Mouse (Mus musculus) forebrain, embryonic 14.5 days (tissue): ENCODE data around the gene Ajap1. TPM values are rescaled to one million over a fixed set of nuclear protein-coding genes. Genes with fewer than 3 reads are reported as not detected.

Source experiments
- ATAC-seq: fragments of 200-750 bp; cut with Nextera tagmentation; 2 replicates; pipeline ENCODE4 v1.8.0; 2017; ENCODE audit warnings: mild to moderate bottlenecking, moderate library complexity
- DNase-seq: peaks from one replicate; pipeline ENCODE4 v3.0.0-alpha.2; 2015; ENCODE audit warnings: low spot score
- H3K27ac ChIP-seq: fragments of 300-500 bp; sonication (generic); 2 replicates; pipeline ENCODE4 v1.5.1; 2014; ENCODE audit warnings: low read depth, mild to moderate bottlenecking, control low read depth, low read length, moderate library complexity
- H3K27me3 ChIP-seq: fragments of 300-500 bp; sonication (generic); replicated peaks from 2 replicates; pipeline ENCODE4 v1.6.1; 2014; ENCODE audit warnings: low read length, control low read depth, mixed read lengths; ENCODE audit not compliant: control insufficient read depth, insufficient read depth
- H3K36me3 ChIP-seq: fragments of 300-500 bp; sonication (generic); 2 replicates; pipeline ENCODE4 v1.6.1; 2014; ENCODE audit warnings: low read length, control low read depth; ENCODE audit not compliant: control insufficient read depth, insufficient read depth
- H3K4me1 ChIP-seq: fragments of 300-500 bp; sonication (generic); 2 replicates; pipeline ENCODE4 v1.6.1; 2014; ENCODE audit warnings: antibody characterized with exemption, low read length, control low read depth; ENCODE audit not compliant: control insufficient read depth, insufficient read depth
- H3K4me2 ChIP-seq: fragments of 300-500 bp; sonication (generic); 2 replicates; pipeline ENCODE4 v1.6.1; 2014; ENCODE audit warnings: mild to moderate bottlenecking, control low read depth, low read length
- H3K4me3 ChIP-seq: fragments of 300-500 bp; sonication (generic); 2 replicates; pipeline ENCODE4 v1.5.1; 2014; ENCODE audit warnings: low read depth, low read length, control low read depth
- H3K9ac ChIP-seq: fragments of 300-500 bp; sonication (generic); 2 replicates; pipeline ENCODE4 v1.6.1; 2014; ENCODE audit warnings: mild to moderate bottlenecking, low read length, control low read depth, moderate library complexity
- H3K9me3 ChIP-seq: fragments of 300-500 bp; sonication (generic); replicated peaks from 2 replicates; pipeline ENCODE4 v1.6.1; 2016; ENCODE audit warnings: low read length, control low read depth, mixed read lengths; ENCODE audit not compliant: control insufficient read depth
- WGBS: fragments of 180-500 bp; shearing (Covaris S2); extraction: QIAGEN DNeasy Blood & Tissue Kit; methylation state at CpG from one replicate; pipeline ENCODE4 v1.1.7; 2014; 5-methylcytosine and 5-hydroxymethylcytosine counted together
- polyA plus RNA-seq: library from polyadenylated mRNA; unstranded; fragments of >200 nt; fragmentation: Nextera tagmentation; extraction: Ambion mirVana; gene quantifications from 2 replicates; pipeline ENCODE4 v1.2.1, GENCODE M21; 2014

Ajap1 gene
- polyA plus RNA-seq, 1 experiment from 2014 or later = 3.8 TPM

- Histone ChIP-seq H3K4me2 (no peak overlapping the region), H3K4me1 (peaks cover 5% of the 10 kb centered on the region), H3K27ac (no peak overlapping the region), H3K36me3 (no peaks in the 10 kb centered on the region), H3K4me3 (no peak overlapping the region), H3K27me3 (no peaks in the 10 kb centered on the region), H3K9ac (no peak overlapping the region), H3K9me3 (no peaks in the 10 kb centered on the region)
- 0 out of 2 replicates have a peak, but pooled peaks have one; percentile 15 for ATAC-seq
- WGBS = 44% methylated on average over 9 of the region's 9 CpGs
- DNase-seq = no peak
These were observed 124.9 kb downstream of the Ajap1 start for GRCm38 (mm10) chr4:153357539-153358242.

GRCm38 (mm10) chr4:153356236-153356635 lies 126.4 kb downstream of the Ajap1 start:
- no peak for ATAC-seq

GRCm38 (mm10) chr4:153344999-153345398 lies 137.6 kb downstream of the Ajap1 start:
- H3K27me3 ChIP-seq = no peaks in the 10 kb centered on the region
- ATAC-seq (no peak), DNase-seq (no peak)
- H3K4me1 ChIP-seq = no peaks in the 10 kb centered on the region
- 97% methylated on average over 3 of the region's 3 CpGs for WGBS
- no peak overlapping the region for H3K4me2 ChIP-seq
- H3K9ac ChIP-seq = no peak overlapping the region
- H3K9me3 ChIP-seq = no peaks in the 10 kb centered on the region
- no peaks in the 10 kb centered on the region for H3K36me3 ChIP-seq
- H3K27ac ChIP-seq = no peak overlapping the region
- H3K4me3 ChIP-seq = no peak overlapping the region

More at GRCm38 (mm10) chr4:153356236-153356635, 126.4 kb downstream of the Ajap1 start:
- peaks cover 5% of the 10 kb centered on the region for H3K4me1 ChIP-seq
- DNase-seq = no peak
- no peaks in the 10 kb centered on the region for H3K9me3 ChIP-seq
- WGBS = 85% methylated on average over 4 of the region's 4 CpGs
- H3K27ac ChIP-seq = no peak overlapping the region
- H3K4me2 ChIP-seq = no peak overlapping the region
- H3K9ac ChIP-seq = no peak overlapping the region
- no peaks in the 10 kb centered on the region for H3K27me3 ChIP-seq
- no peak overlapping the region for H3K4me3 ChIP-seq
- no peaks in the 10 kb centered on the region for H3K36me3 ChIP-seq

- no peak overlapping the region for H3K27ac ChIP-seq
- H3K4me3 ChIP-seq = no peak overlapping the region
- H3K9me3 ChIP-seq = no peaks in the 10 kb centered on the region
- H3K9ac ChIP-seq = no peak overlapping the region
- H3K4me1 ChIP-seq = no peaks in the 10 kb centered on the region
- no peak for ATAC-seq
- H3K4me2 ChIP-seq = no peak overlapping the region
- H3K36me3 ChIP-seq = no peaks in the 10 kb centered on the region
- no peak for DNase-seq
- no peaks in the 10 kb centered on the region for H3K27me3 ChIP-seq
These were observed 141.7 kb downstream of the Ajap1 start for GRCm38 (mm10) chr4:153340887-153341286.

GRCm38 (mm10) chr4:153335301-153335799 lies 147.3 kb downstream of the Ajap1 start:
- DNase-seq (peak; percentile 58), ATAC-seq (no peak)
- Histone ChIP-seq H3K4me1 (no peaks in the 10 kb centered on the region), H3K27me3 (no peaks in the 10 kb centered on the region), H3K4me3 (no peak overlapping the region), H3K9ac (no peak overlapping the region), H3K4me2 (no peak overlapping the region), H3K27ac (no peak overlapping the region), H3K9me3 (no peaks in the 10 kb centered on the region), H3K36me3 (no peaks in the 10 kb centered on the region)
- 63% methylated on average over 15 of the region's 15 CpGs for WGBS

GRCm38 (mm10) chr4:153327809-153328208 lies 154.8 kb downstream of the Ajap1 start:
- Histone ChIP-seq H3K9me3 (no peaks in the 10 kb centered on the region), H3K4me2 (no peak overlapping the region), H3K36me3 (no peaks in the 10 kb centered on the region), H3K9ac (no peak overlapping the region), H3K4me3 (no peak overlapping the region), H3K27ac (no peak overlapping the region), H3K27me3 (no peaks in the 10 kb centered on the region), H3K4me1 (no peaks in the 10 kb centered on the region)
- ATAC-seq (no peak), DNase-seq (no peak)
- WGBS = 70% methylated on average over 10 of the region's 10 CpGs
